Mouse (Mus musculus): ENCODE results near the gene Slc39a5. TPM values are rescaled to one million over a fixed set of nuclear protein-coding genes. Genes with fewer than 3 reads are reported as not detected.

Gene Slc39a5
- total and polyA plus RNA-seq, 3 experiments, result not detected

- Histone ChIP-seq H3K4me1 (ENCODE audit: insufficient read depth, low read depth, low read length) (peaks cover 55% of the 10 kb centered on the region), H3K27me3 (ENCODE audit: insufficient read depth, low read length) (no peaks in the 10 kb centered on the region), H3K36me3 (replicated peaks) (peaks cover 57% of the 10 kb centered on the region), H3K4me3 (ENCODE audit: low read depth, low read length) (peak overlapping the region; percentile 88), H3K9me3 (replicated peaks) (no peaks in the 10 kb centered on the region)
- no peak for DNase-seq (ENCODE audit: low spot score)
- TF ChIP-seq GATA1 (IDR thresholded peaks at IDR 0.05; ENCODE audit: borderline replicate concordance, low read length) (no peak), GATA2 (IDR thresholded peaks at IDR 0.05; ENCODE audit: borderline replicate concordance, low read depth, low read length) (no peak), TAL1 (conservative IDR thresholded peaks at IDR 0.05; ENCODE audit: low read depth, low read length) (no peak), CTCF (IDR thresholded peaks at IDR 0.05; ENCODE audit: low read depth, low read length) (no peak), POLR2AphosphoS5 (IDR thresholded peaks at IDR 0.05; ENCODE audit: insufficient replicate concordance, low read depth, low read length) (no peak)
- no peak for ATAC-seq (ENCODE audit: extremely low read depth, insufficient number of reproducible peaks, low FRiP score, poor library complexity, severe bottlenecking)
Observed at GRCm38 (mm10) chr10:128412558-128412957, 11.5 kb upstream of the Slc39a5 start.

DNA sequence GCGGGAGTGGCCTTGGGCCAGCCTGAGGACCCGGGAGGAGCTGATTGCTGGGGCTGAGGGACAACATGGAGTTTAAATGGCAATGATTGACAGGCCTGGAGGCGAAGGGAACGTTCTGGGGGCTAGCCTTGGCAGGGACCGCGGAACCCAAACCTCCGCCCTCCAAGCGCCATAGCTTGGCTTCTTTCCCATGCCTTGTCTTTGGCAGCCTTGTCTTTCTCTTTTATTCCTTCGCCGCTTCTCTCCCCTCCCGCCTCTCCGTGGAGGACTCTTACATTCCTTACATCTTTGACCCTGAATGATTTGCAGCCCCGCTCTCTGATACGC lies 11.0 kb upstream of the Slc39a5 start:
- peaks cover 55% of the 10 kb centered on the region for H3K4me1 ChIP-seq (ENCODE audit: insufficient read depth, low read depth, low read length)

DNA sequence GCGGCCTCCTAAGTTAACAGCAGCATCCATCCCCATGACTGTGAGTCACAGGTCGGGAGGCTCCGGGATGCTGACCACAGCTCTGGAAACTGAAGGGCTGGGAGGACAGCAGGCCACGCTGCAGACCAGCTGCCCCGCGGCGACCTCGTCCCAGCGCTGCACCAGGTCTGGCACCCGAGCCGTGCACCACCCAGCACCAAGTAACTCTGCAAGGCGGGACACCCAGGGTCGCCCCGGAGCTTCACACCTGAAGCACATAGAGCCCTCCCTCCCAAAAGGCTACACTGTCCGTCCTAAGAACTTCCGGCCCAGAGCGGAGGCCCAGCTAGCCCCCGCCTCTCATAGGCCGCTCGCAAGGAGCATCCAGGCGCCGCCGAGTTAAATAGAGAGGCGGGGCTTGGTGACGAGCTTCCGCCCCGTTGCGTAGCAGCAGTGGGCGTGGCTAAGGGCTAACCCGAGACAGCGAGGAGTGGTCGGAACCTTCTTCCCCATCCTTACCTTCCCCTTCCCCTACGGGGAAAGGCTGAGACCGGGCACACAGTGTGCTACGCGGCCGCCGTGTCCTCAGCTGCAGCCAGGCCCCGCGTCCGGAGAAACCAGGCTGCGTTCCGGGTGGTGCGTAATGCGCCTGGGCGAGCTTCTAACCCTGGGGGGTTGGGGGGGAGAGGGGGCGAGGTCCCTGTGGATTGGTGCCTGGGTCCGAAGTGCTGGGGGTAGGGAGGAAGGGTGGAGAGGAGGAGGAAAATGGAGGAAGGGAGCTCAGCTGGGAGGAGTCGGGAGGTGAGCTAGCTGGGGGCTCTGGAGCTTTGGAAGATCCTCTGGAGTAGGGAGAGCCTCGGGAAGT lies 10.4 kb upstream of the Slc39a5 start, which contains the start of the genes Nabp2 and Rnf41:
Gene Nabp2 (minus strand): TSS at position 282 of the 844 bp plus-strand sequence.
Gene Rnf41 (plus strand): TSS at position 447 of the 844 bp plus-strand sequence.
- DNase-seq (ENCODE audit: low spot score), result peak; percentile 82
- peaks cover 55% of the 10 kb centered on the region for H3K4me1 ChIP-seq (ENCODE audit: insufficient read depth, low read depth, low read length)
- no peaks in the 10 kb centered on the region for H3K9me3 ChIP-seq (replicated peaks)
- TF ChIP-seq GATA1 (IDR thresholded peaks at IDR 0.05; ENCODE audit: borderline replicate concordance, low read length) (no peak), TAL1 (conservative IDR thresholded peaks at IDR 0.05; ENCODE audit: low read depth, low read length) (no peak), CTCF (IDR thresholded peaks at IDR 0.05; ENCODE audit: low read depth, low read length) (no peak), POLR2AphosphoS5 (IDR thresholded peaks at IDR 0.05; ENCODE audit: insufficient replicate concordance, low read depth, low read length) (no peak), GATA2 (IDR thresholded peaks at IDR 0.05; ENCODE audit: borderline replicate concordance, low read depth, low read length) (no peak)
- peak within 1 kb of the TSS; percentile 88 for H3K4me3 ChIP-seq (ENCODE audit: low read depth, low read length)
- peak; percentile 85 for ATAC-seq (ENCODE audit: extremely low read depth, insufficient number of reproducible peaks, low FRiP score, poor library complexity, severe bottlenecking)
- H3K27me3 ChIP-seq (ENCODE audit: insufficient read depth, low read length), result no peaks in the 10 kb centered on the region
- peaks cover 55% of the 10 kb centered on the region for H3K36me3 ChIP-seq (replicated peaks)

More for the DNA sequence above, 11.0 kb upstream of the Slc39a5 start:
- Histone ChIP-seq H3K4me3 (ENCODE audit: low read depth, low read length) (peak overlapping the region; percentile 88), H3K9me3 (replicated peaks) (no peaks in the 10 kb centered on the region), H3K36me3 (replicated peaks) (peaks cover 56% of the 10 kb centered on the region), H3K27me3 (ENCODE audit: insufficient read depth, low read length) (no peaks in the 10 kb centered on the region)
- DNase-seq (ENCODE audit: low spot score) (no peak), ATAC-seq (ENCODE audit: extremely low read depth, insufficient number of reproducible peaks, low FRiP score, poor library complexity, severe bottlenecking) (no peak)
- TF ChIP-seq CTCF (IDR thresholded peaks at IDR 0.05; ENCODE audit: low read depth, low read length) (no peak), POLR2AphosphoS5 (IDR thresholded peaks at IDR 0.05; ENCODE audit: insufficient replicate concordance, low read depth, low read length) (no peak), GATA2 (IDR thresholded peaks at IDR 0.05; ENCODE audit: borderline replicate concordance, low read depth, low read length) (no peak), GATA1 (IDR thresholded peaks at IDR 0.05; ENCODE audit: borderline replicate concordance, low read length) (no peak), TAL1 (conservative IDR thresholded peaks at IDR 0.05; ENCODE audit: low read depth, low read length) (no peak)

DNA sequence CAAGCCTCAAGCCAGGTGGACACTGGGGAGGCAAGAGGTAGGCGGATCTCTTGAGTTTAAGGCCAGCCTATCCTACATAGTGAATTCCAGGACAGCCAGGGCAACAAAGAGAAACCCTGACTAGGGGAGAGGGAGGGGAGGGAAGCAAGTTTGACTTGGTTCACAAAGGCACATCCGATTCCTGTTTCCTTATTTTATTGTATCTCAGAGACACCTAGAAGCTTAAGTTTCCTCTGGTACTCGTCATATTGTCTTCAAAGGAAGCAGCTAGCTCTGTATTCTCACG lies 9.5 kb upstream of the Slc39a5 start:
- H3K4me1 ChIP-seq (ENCODE audit: insufficient read depth, low read depth, low read length), result peaks cover 55% of the 10 kb centered on the region
- H3K27me3 ChIP-seq (ENCODE audit: insufficient read depth, low read length), result no peaks in the 10 kb centered on the region
- H3K9me3 ChIP-seq (replicated peaks), result no peaks in the 10 kb centered on the region
- peaks cover 56% of the 10 kb centered on the region for H3K36me3 ChIP-seq (replicated peaks)
- ATAC-seq (ENCODE audit: extremely low read depth, insufficient number of reproducible peaks, low FRiP score, poor library complexity, severe bottlenecking) (no peak), DNase-seq (ENCODE audit: low spot score) (no peak)
- no peak for TF ChIP-seq TAL1 (conservative IDR thresholded peaks at IDR 0.05; ENCODE audit: low read depth, low read length)
- no peak for TF ChIP-seq CTCF (IDR thresholded peaks at IDR 0.05; ENCODE audit: low read depth, low read length)
- no peak for TF ChIP-seq GATA1 (IDR thresholded peaks at IDR 0.05; ENCODE audit: borderline replicate concordance, low read length)
- no peak for TF ChIP-seq GATA2 (IDR thresholded peaks at IDR 0.05; ENCODE audit: borderline replicate concordance, low read depth, low read length)
- TF ChIP-seq POLR2AphosphoS5 (IDR thresholded peaks at IDR 0.05; ENCODE audit: insufficient replicate concordance, low read depth, low read length), result no peak
- H3K4me3 ChIP-seq (ENCODE audit: low read depth, low read length), result peak overlapping the region; percentile 88

- H3K4me1 ChIP-seq (ENCODE audit: insufficient read depth, low read depth, low read length), result peaks cover 55% of the 10 kb centered on the region
- peak overlapping the region; percentile 88 for H3K4me3 ChIP-seq (ENCODE audit: low read depth, low read length)
- TF ChIP-seq GATA1 (IDR thresholded peaks at IDR 0.05; ENCODE audit: borderline replicate concordance, low read length) (no peak), CTCF (IDR thresholded peaks at IDR 0.05; ENCODE audit: low read depth, low read length) (peak; percentile 23), GATA2 (IDR thresholded peaks at IDR 0.05; ENCODE audit: borderline replicate concordance, low read depth, low read length) (no peak), POLR2AphosphoS5 (IDR thresholded peaks at IDR 0.05; ENCODE audit: insufficient replicate concordance, low read depth, low read length) (no peak), TAL1 (conservative IDR thresholded peaks at IDR 0.05; ENCODE audit: low read depth, low read length) (no peak)
- H3K27me3 ChIP-seq (ENCODE audit: insufficient read depth, low read length), result no peaks in the 10 kb centered on the region
- no peaks in the 10 kb centered on the region for H3K9me3 ChIP-seq (replicated peaks)
- H3K36me3 ChIP-seq (replicated peaks), result peaks cover 55% of the 10 kb centered on the region
- peak; percentile 88 for ATAC-seq (ENCODE audit: extremely low read depth, insufficient number of reproducible peaks, low FRiP score, poor library complexity, severe bottlenecking)
- peak; percentile 99 for DNase-seq (ENCODE audit: low spot score)
Observed at GRCm38 (mm10) chr10:128409692-128410559, 8.9 kb upstream of the Slc39a5 start.
